Mouse (Mus musculus): ENCODE measurements around the gene Ankk1. TPM values are rescaled to one million over a fixed set of nuclear protein-coding genes. Genes with fewer than 3 reads are reported as not detected.

Gene Ankk1
- total RNA-seq, 2 experiments from 2014 or later, result not detected

DNA sequence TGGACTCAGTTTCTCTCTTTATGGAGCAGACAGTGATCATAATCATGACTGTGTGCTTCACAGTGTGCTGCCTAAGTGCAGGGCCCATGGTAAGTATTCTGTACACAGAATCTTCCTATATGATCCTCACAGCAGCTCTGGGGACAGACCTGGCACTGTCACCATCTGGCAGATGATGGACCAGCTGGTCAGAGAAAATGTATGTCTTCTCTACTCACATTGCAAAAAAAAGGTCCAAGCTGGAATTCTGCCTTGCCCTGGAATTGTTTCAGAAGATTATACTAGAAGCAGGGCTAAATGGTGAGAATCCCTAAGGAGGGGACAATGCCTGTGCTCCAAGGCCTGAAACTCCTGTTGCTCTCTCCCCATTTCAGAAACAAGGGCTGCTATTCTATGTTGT, 30.8 kb downstream of the Ankk1 start:
- intact Hi-C loops (cut with DNase I), result no loop called here
- Histone ChIP-seq H3K27ac (no peak overlapping the region), H3K4me3 (no peak overlapping the region)
- no peak for TF ChIP-seq CTCF (IDR thresholded peaks at IDR 0.05)
- DNase-seq (ENCODE audit: extremely low spot score in 1 of 2, low spot score in 2 of 2), result peak in 1 of 2 experiments; percentile 20

DNA sequence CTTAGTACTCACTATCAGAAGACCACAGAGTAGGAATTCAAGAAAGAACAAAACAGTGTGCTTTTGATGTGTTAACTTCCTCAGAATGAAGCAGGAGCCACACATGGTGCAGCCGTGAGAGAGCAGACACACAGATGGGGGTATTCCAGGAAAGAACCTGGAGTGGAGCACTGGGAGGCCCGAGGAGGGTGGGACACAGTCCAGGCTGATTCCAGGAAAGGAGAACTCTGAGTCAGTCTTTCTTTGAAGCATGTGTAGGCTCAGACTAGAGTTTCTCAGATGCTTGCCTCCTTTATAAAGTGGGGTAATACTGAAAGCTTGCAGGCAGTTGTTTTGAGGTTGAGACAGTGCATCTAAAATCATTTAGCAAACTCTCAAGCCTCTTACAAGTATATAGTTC, 34.6 kb downstream of the Ankk1 start:
- Histone ChIP-seq H3K27ac (no peak overlapping the region), H3K4me3 (no peak overlapping the region)
- TF ChIP-seq CTCF (IDR thresholded peaks at IDR 0.05), result no peak
- intact Hi-C loops (cut with DNase I), result no loop called here
- DNase-seq (ENCODE audit: extremely low spot score in 1 of 2, low spot score in 2 of 2), result no peak

DNA sequence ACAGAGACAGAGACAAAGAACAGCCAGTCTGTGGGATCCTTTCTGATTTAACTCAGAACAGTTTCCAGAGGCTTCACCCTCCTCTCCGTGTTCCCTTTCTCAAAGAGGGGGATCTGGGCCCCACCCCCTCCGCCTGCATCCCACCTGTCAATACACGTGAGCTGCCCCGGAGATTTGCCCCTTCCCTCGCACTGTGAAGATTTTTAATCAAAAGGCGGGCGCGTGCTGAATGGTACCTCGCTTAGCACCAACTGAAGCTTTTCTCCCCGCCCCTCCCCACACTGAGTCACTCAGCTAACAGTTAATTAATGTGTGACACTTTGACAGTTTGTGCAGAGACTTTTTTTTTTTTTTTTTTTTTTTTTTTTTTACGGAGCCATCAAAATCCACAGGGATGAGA, 40.7 kb downstream of the Ankk1 start:
- no peak overlapping the region for H3K27ac ChIP-seq
- peak in 1 of 2 experiments; percentile 40 for DNase-seq (ENCODE audit: extremely low spot score in 1 of 2, low spot score in 2 of 2)
- TF ChIP-seq CTCF (IDR thresholded peaks at IDR 0.05), result no peak
- no peak overlapping the region for H3K4me3 ChIP-seq
- intact Hi-C loops (cut with DNase I), result no loop called here

DNA sequence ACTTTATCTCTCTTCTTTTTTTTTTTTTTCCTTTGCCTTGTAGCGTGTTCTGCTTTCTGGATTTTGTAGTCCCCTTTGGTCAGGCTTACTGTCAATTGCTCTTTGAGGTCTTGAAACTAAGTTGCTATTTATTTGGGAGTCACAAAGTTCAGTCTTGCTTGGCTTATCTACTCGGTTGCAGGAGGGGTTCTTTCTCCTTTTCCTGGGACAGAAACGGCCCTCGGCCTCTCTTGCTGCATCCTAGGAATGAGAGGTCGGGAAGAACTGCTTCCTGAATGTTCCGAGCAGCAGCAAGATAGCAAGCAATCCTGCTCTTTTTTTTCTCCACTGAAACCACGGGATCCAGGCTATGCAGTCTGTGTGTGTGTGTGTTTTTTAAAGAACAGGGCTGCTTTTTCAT, 41.5 kb downstream of the Ankk1 start:
- intact Hi-C loops (cut with DNase I), result no loop called here

DNA sequence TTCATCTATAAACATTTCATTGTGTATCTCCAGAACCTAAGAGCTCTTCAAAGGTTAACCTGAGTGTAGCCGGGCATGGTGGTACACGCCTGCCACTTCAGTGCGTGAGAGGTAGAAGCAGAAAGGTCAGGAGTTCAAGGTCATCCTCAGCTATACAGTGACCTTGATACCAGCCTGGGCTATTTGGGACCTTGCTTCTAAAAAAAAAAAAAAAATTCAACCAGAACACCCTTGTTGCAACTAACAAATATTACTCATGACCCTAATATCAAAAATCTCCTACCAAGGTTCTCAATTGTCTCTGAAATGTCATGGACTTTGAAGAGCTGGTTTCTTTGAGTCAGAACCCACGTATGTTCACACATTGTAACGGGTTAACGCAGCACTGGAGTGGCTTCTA, 42.0 kb downstream of the Ankk1 start:
- intact Hi-C loops (cut with DNase I), result no loop called here
- no peak for TF ChIP-seq CTCF (IDR thresholded peaks at IDR 0.05)
- no peak for DNase-seq (ENCODE audit: extremely low spot score in 1 of 2, low spot score in 2 of 2)
- no peak overlapping the region for H3K4me3 ChIP-seq
- H3K27ac ChIP-seq, result no peak overlapping the region

More for the DNA sequence above, 41.5 kb downstream of the Ankk1 start:
- TF ChIP-seq CTCF (IDR thresholded peaks at IDR 0.05), result no peak
- no peak for DNase-seq (ENCODE audit: extremely low spot score in 1 of 2, low spot score in 2 of 2)
- Histone ChIP-seq H3K4me3 (no peak overlapping the region), H3K27ac (no peak overlapping the region)

GRCm38 (mm10) chr9:49384041-49384440, 42.8 kb downstream of the Ankk1 start:
- H3K27ac ChIP-seq, result no peak overlapping the region
- no peak for TF ChIP-seq CTCF (IDR thresholded peaks at IDR 0.05)
- DNase-seq (ENCODE audit: extremely low spot score in 1 of 2, low spot score in 2 of 2), result no peak
- intact Hi-C loops (cut with DNase I), result no loop called here
- no peak overlapping the region for H3K4me3 ChIP-seq

- TF ChIP-seq CTCF (IDR thresholded peaks at IDR 0.05), result no peak
- DNase-seq (ENCODE audit: extremely low spot score in 1 of 2, low spot score in 2 of 2), result no peak
- intact Hi-C loops (cut with DNase I), result no loop called here
- Histone ChIP-seq H3K4me3 (no peak overlapping the region), H3K27ac (no peak overlapping the region)
Measured at GRCm38 (mm10) chr9:49379962-49380361, 46.9 kb downstream of the Ankk1 start.

DNA sequence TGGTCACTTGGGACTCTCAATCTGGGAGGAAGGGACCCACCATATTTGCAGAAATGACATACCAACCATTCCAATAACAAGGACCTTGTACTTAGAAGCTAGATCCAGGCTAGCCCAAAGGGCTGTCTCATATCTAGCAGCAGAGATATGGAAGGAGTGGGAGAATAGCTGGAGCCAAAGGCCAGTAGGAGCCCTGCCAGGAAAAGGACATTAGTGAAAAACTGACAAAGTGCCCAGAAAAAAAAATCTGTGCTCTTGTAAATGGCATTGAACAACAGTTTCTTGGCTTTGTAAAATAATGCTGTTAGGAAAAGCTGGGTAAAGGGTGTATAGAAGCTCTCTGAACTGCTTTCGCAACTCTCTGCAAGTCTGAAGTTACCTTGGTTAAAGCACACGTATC, 52.9 kb downstream of the Ankk1 start:
- Histone ChIP-seq H3K27ac (no peak overlapping the region), H3K4me3 (no peak overlapping the region)
- no peak for TF ChIP-seq CTCF (IDR thresholded peaks at IDR 0.05)
- intact Hi-C loops (cut with DNase I), result no loop called here
- no peak for DNase-seq (ENCODE audit: extremely low spot score in 1 of 2, low spot score in 2 of 2)

GRCm38 (mm10) chr9:49365763-49366162, 61.1 kb downstream of the Ankk1 start:
- no peak for DNase-seq (ENCODE audit: extremely low spot score in 1 of 2, low spot score in 2 of 2)
- H3K4me3 ChIP-seq, result no peak overlapping the region
- no peak overlapping the region for H3K27ac ChIP-seq
- intact Hi-C loops (cut with DNase I), result no loop called here
- no peak for TF ChIP-seq CTCF (IDR thresholded peaks at IDR 0.05)

Other genes with a start within 250 kb of the Ankk1 start
- gene Gm4894, start 176.5 kb downstream of the Ankk1 start, total RNA-seq (2021), result not detected
- 10 to 100 TPM in 1 of 2 experiments, 1 to 10 TPM in 1; 3.5 to 10.5 TPM for gene Drd2, start 86.4 kb downstream of the Ankk1 start, total RNA-seq (2021)
- gene Ttc12, start 59.2 kb upstream of the Ankk1 start, total RNA-seq (2021), result 1 to 10 TPM; 1.4 to 1.7 TPM